Mouse (Mus musculus): ENCODE measurements at regions not wholly inside any gene's neighbourhood (a gene's known extent, or its start where the extent isn't known, plus 50 kb on each side); places are given as distances from the start of the nearest gene placed in this dataset.

GRCm38 (mm10) chr5:148789147-148789566, 140.0 kb downstream of the Katnal1 start:
- Histone ChIP-seq H3K36me3 (replicated peaks in 1 of 2; ENCODE audit: control insufficient read depth in 1 of 2, insufficient read depth in 1 of 2, low read length in 1 of 2) (peaks cover 0 to 18% of the 10 kb centered on the region in 2 experiments), H3K9me3 (replicated peaks; ENCODE audit: low read length) (peaks cover 3% of the 10 kb centered on the region), H3K4me1 (ENCODE audit: control insufficient read depth in 1 of 2, insufficient read depth in 2 of 2) (peaks cover 16 to 57% of the 10 kb centered on the region in 2 experiments), H3K27ac (ENCODE audit: insufficient read depth, low read depth) (0 out of 2 replicates have a peak overlapping the region, but pooled peaks have one; percentile 39), H3K4me2 (ENCODE audit: insufficient read depth, low read depth, poor library complexity, severe bottlenecking) (peak overlapping the region; percentile 70), H3K27me3 (replicated peaks) (no peaks in the 10 kb centered on the region), H3K4me3 (replicated peaks in 1 of 3; ENCODE audit: low read depth in 2 of 3, low read length in 2 of 3, poor library complexity in 1 of 3) (peak overlapping the region; percentile 53 to 72 (median 64)), H3K79me2 (replicated peaks; ENCODE audit: control insufficient read depth, extremely low read depth, insufficient read depth, poor library complexity, severe bottlenecking) (no peaks in the 10 kb centered on the region; the same call in 1 of the 2 replicates), H3K9ac (ENCODE audit: insufficient read depth, low read depth) (peak overlapping the region; percentile 70)
- in situ Hi-C loops (cut with MboI; ENCODE audit: low pct_ligation_motif_present, low pct_unique_long_range_greater_than_20kb, low sequenced_read_pairs) = loop anchor here (25.0 kb wide), 1 partner anchor 452 kb away; no protein-coding TSS in a partner anchor
- TF ChIP-seq CTCF (conservative IDR thresholded peaks at IDR 0.05 in 1 of 2, IDR thresholded peaks at IDR 0.05 in 1 of 2; ENCODE audit: low read depth in 2 of 2, low read length in 2 of 2) (no peak), EP300 (IDR thresholded peaks at IDR 0.05; ENCODE audit: low read length) (peak; percentile 50; the same call in 1 of the 2 replicates), JUND (conservative IDR thresholded peaks at IDR 0.05; ENCODE audit: low read depth, low read length) (no peak), CHD1 (IDR thresholded peaks at IDR 0.05; ENCODE audit: low read depth, low read length) (no peak), RAD21 (IDR thresholded peaks at IDR 0.05; ENCODE audit: low read depth, low read length) (no peak), MAX (IDR thresholded peaks at IDR 0.05; ENCODE audit: low read length) (peak; percentile 59), NRF1 (IDR thresholded peaks at IDR 0.05; ENCODE audit: low read depth, low read length) (no peak), USF2 (conservative IDR thresholded peaks at IDR 0.05; ENCODE audit: low read depth, low read length) (no peak), KAT2A (IDR thresholded peaks at IDR 0.05; ENCODE audit: insufficient replicate concordance, low read length) (no peak), SMC3 (IDR thresholded peaks at IDR 0.05; ENCODE audit: low read depth, low read length) (no peak), IRF4 (IDR thresholded peaks at IDR 0.05; ENCODE audit: low read depth, low read length) (peak; percentile 50; the same call in 1 of the 2 replicates), MXI1 (IDR thresholded peaks at IDR 0.05; ENCODE audit: low read depth, low read length) (no peak), MAFK (IDR thresholded peaks at IDR 0.05; ENCODE audit: insufficient replicate concordance, low read length) (no peak), MEF2A (IDR thresholded peaks at IDR 0.05; ENCODE audit: borderline replicate concordance, low read depth, low read length) (no peak; the same call in 1 of the 2 replicates), ZNF384 (IDR thresholded peaks at IDR 0.05; ENCODE audit: low read depth, low read length) (no peak), ZKSCAN1 (IDR thresholded peaks at IDR 0.05; ENCODE audit: borderline replicate concordance, low read depth, low read length) (no peak), HCFC1 (IDR thresholded peaks at IDR 0.05; ENCODE audit: low read depth, low read length) (0 out of 2 replicates have a peak, but pooled peaks have one; percentile 9), ZMIZ1 (IDR thresholded peaks at IDR 0.05; ENCODE audit: low read depth, low read length) (0 out of 2 replicates have a peak, but pooled peaks have one; percentile 32), TBP (conservative IDR thresholded peaks at IDR 0.05; ENCODE audit: low read depth, low read length) (0 out of 2 replicates have a peak, but pooled peaks have one; percentile 33), ETS1 (conservative IDR thresholded peaks at IDR 0.05; ENCODE audit: low read depth, low read length) (peak; percentile 79), SIN3A (IDR thresholded peaks at IDR 0.05; ENCODE audit: low read length) (peak; percentile 51; the same call in 1 of the 2 replicates), GABPA (IDR thresholded peaks at IDR 0.05; ENCODE audit: insufficient replicate concordance, low read depth, low read length) (no peak), CHD2 (IDR thresholded peaks at IDR 0.05; ENCODE audit: low read length) (peak; percentile 35; the same call in 1 of the 2 replicates), MYC (IDR thresholded peaks at IDR 0.05; ENCODE audit: low read depth, low read length) (peak; percentile 52; the same call in 1 of the 2 replicates), POLR2A (IDR thresholded peaks at IDR 0.05; ENCODE audit: low read depth, low read length) (no peak), RCOR1 (conservative IDR thresholded peaks at IDR 0.05; ENCODE audit: low read depth, low read length) (no peak), USF1 (IDR thresholded peaks at IDR 0.05; ENCODE audit: low read depth, low read length) (no peak), UBTF (IDR thresholded peaks at IDR 0.05; ENCODE audit: low read depth, low read length) (no peak), MAZ (IDR thresholded peaks at IDR 0.05; ENCODE audit: low read depth, low read length) (0 out of 2 replicates have a peak, but pooled peaks have one; percentile 60), E2F4 (IDR thresholded peaks at IDR 0.05; ENCODE audit: insufficient replicate concordance, low read depth, low read length) (no peak), BHLHE40 (IDR thresholded peaks at IDR 0.05; ENCODE audit: low read depth, low read length) (peak; percentile 44; the same call in 1 of the 2 replicates), TCF12 (IDR thresholded peaks at IDR 0.05; ENCODE audit: low read depth, low read length) (peak; percentile 68)
- dilution Hi-C loops (cut with MboI; ENCODE audit: extremely low pct_ligation_motif_present, extremely low pct_unique_long_range_greater_than_20kb, low sequenced_read_pairs) = no loop called here
- DNase-seq (ENCODE audit: extremely low read depth) = peak; percentile 76

Measured in CH12.LX (cell line).